In the genomic region with DNA sequence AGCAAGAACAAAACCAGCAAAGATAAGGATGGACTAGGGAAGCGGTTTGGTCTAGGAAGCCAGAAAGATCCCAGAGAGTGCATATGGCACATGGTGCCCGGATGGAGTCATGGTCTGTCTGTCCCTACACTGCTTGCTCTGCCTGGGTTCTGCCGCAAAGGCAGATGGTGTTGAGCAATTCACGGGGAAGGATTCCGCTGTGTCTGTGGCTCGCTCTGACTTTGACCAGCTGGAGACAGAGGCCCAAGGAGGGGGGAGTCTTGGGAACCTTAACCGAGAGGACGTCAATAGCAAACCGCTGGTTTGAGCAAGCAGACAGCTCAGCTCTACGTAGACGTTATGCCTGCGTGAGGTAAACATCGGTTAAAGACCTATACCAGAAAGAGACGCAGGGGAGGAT, we compare ENCODE assay signal across 17 mouse cellular contexts.
A peak's percentile ranks its signal among the peaks of the same experiment; 100 is the strongest.
DNase-seq lines count a peak whose midpoint lies in the region; ATAC-seq and TF ChIP-seq lines count a peak whose summit lies in the region.
"Had no signal": no experiment of that assay in that cellular context is flagged by ENCODE, and none has a peak within 500 bp of the region (broad histone marks: within the 10 kb centered on the region; RNA-seq: fewer than 3 reads in every experiment).

No protein-coding gene starts in this region.

- H3K4me3 ChIP-seq in kidney, postnatal 0 days (replicated peaks; ENCODE audit: low read depth, low read length), result no peak overlapping the region
- no peak overlapping the region for H3K4me3 ChIP-seq in kidney, embryonic 14.5 days (ENCODE audit: low read length)
- no peak overlapping the region for H3K4me3 ChIP-seq in lung, embryonic 16.5 days (ENCODE audit: low read length)
- no peak overlapping the region for H3K4me3 ChIP-seq in stomach, embryonic 14.5 days (ENCODE audit: low read depth, low read length)
- H3K4me3 ChIP-seq: kidney, embryonic 15.5 days; limb, embryonic 10.5 days; liver, embryonic 13.5 days; megakaryocyte, embryonic 14.5 days; neural tube, embryonic 12.5 days had no signal

- H3K4me1 ChIP-seq in kidney, postnatal 0 days (replicated peaks; ENCODE audit: insufficient read depth, low read length), result no peaks in the 10 kb centered on the region
- no peaks in the 10 kb centered on the region for H3K4me1 ChIP-seq in kidney, embryonic 14.5 days (ENCODE audit: control insufficient read depth, insufficient read depth, low read length)
- no peaks in the 10 kb centered on the region; the same call in 1 of the 2 replicates for H3K4me1 ChIP-seq in lung, embryonic 16.5 days (replicated peaks; ENCODE audit: control insufficient read depth, insufficient read depth, low read length)
- peaks cover 9% of the 10 kb centered on the region for H3K4me1 ChIP-seq in stomach, embryonic 14.5 days (ENCODE audit: control insufficient read depth, insufficient read depth, low read length)
- H3K4me1 ChIP-seq: liver, embryonic 13.5 days; megakaryocyte, embryonic 14.5 days had no signal

- TF ChIP-seq CTCF in kidney, postnatal 0 days (IDR thresholded peaks at IDR 0.05; ENCODE audit: low read depth), result no peak

- H3K27me3 ChIP-seq in kidney, postnatal 0 days (ENCODE audit: insufficient read depth, low read length), result no peaks in the 10 kb centered on the region
- no peaks in the 10 kb centered on the region for H3K27me3 ChIP-seq in kidney, embryonic 14.5 days (ENCODE audit: control insufficient read depth, insufficient read depth, low read length)
- H3K27me3 ChIP-seq in lung, embryonic 16.5 days (ENCODE audit: control insufficient read depth, insufficient read depth, low read depth, low read length), result no peaks in the 10 kb centered on the region
- H3K27me3 ChIP-seq in stomach, embryonic 14.5 days (ENCODE audit: control insufficient read depth, insufficient read depth, low read length), result no peaks in the 10 kb centered on the region
- H3K27me3 ChIP-seq: kidney, embryonic 15.5 days; liver, embryonic 13.5 days; neural tube, embryonic 12.5 days had no signal

- no peaks in the 10 kb centered on the region for H3K36me3 ChIP-seq in kidney, postnatal 0 days (ENCODE audit: insufficient read depth, low read length)
- H3K36me3 ChIP-seq in kidney, embryonic 14.5 days (ENCODE audit: control insufficient read depth, insufficient read depth, low read length), result no peaks in the 10 kb centered on the region
- no peaks in the 10 kb centered on the region for H3K36me3 ChIP-seq in lung, embryonic 16.5 days (ENCODE audit: control insufficient read depth, insufficient read depth, low read length)
- H3K36me3 ChIP-seq in stomach, embryonic 14.5 days (ENCODE audit: control insufficient read depth, insufficient read depth, low read length), result no peaks in the 10 kb centered on the region
- H3K36me3 ChIP-seq: kidney, embryonic 15.5 days; limb, embryonic 10.5 days; liver, embryonic 13.5 days; neural tube, embryonic 12.5 days had no signal

- H3K27ac ChIP-seq in kidney, postnatal 0 days, result no peak overlapping the region
- H3K27ac ChIP-seq in kidney, embryonic 14.5 days (ENCODE audit: low read depth, low read length), result no peak overlapping the region
- no peak overlapping the region for H3K27ac ChIP-seq in lung, embryonic 16.5 days (ENCODE audit: low read length)
- H3K27ac ChIP-seq in stomach, embryonic 14.5 days (ENCODE audit: low read length), result peak overlapping the region; percentile 63
- H3K27ac ChIP-seq: kidney, embryonic 15.5 days; limb, embryonic 10.5 days; liver, embryonic 13.5 days; neural tube, embryonic 12.5 days had no signal

- no peak overlapping the region for H3K4me2 ChIP-seq in kidney, postnatal 0 days (ENCODE audit: low read length)
- H3K4me2 ChIP-seq in kidney, embryonic 14.5 days (replicated peaks; ENCODE audit: low read depth, low read length), result no peak overlapping the region
- no peak overlapping the region for H3K4me2 ChIP-seq in lung, embryonic 16.5 days (ENCODE audit: low read depth, low read length)
- H3K4me2 ChIP-seq in stomach, embryonic 14.5 days (replicated peaks; ENCODE audit: low read depth, low read length), result no peak overlapping the region
- H3K4me2 ChIP-seq: kidney, embryonic 15.5 days; liver, embryonic 13.5 days; neural tube, embryonic 12.5 days had no signal

- peak; percentile 44 for DNase-seq in kidney, postnatal 0 days (ENCODE audit: low spot score)
- DNase-seq in right cerebral cortex, adult 18-20 months, result peak; percentile 10
- no peak for DNase-seq in right cerebral cortex, postnatal 4 days
- DNase-seq in spleen, postnatal 36 days (ENCODE audit: low spot score in 2 of 2), result no peak
- DNase-seq in Muller cell, postnatal 12 days (ENCODE audit: inconsistent ontology term), result no peak
- DNase-seq: cerebellum, adult 9-11 months; liver, embryonic 13.5 days; thymus, adult 18-20 months had no signal

- H3K9ac ChIP-seq in kidney, postnatal 0 days (ENCODE audit: low read depth, low read length), result no peak overlapping the region
- no peak overlapping the region for H3K9ac ChIP-seq in kidney, embryonic 14.5 days (ENCODE audit: low read depth, low read length)
- H3K9ac ChIP-seq in lung, embryonic 16.5 days (ENCODE audit: low read length), result no peak overlapping the region
- H3K9ac ChIP-seq in stomach, embryonic 14.5 days (replicated peaks; ENCODE audit: low read depth, low read length), result no peak overlapping the region
- H3K9ac ChIP-seq: kidney, embryonic 15.5 days; liver, embryonic 13.5 days; neural tube, embryonic 12.5 days had no signal

- no peaks in the 10 kb centered on the region for H3K9me3 ChIP-seq in kidney, postnatal 0 days (replicated peaks; ENCODE audit: low read length)
- no peaks in the 10 kb centered on the region for H3K9me3 ChIP-seq in kidney, embryonic 14.5 days (ENCODE audit: control insufficient read depth, low read length)
- no peaks in the 10 kb centered on the region for H3K9me3 ChIP-seq in lung, embryonic 16.5 days (ENCODE audit: control insufficient read depth, low read length)
- H3K9me3 ChIP-seq in stomach, embryonic 14.5 days (ENCODE audit: control insufficient read depth, low read depth, low read length), result no peaks in the 10 kb centered on the region
- H3K9me3 ChIP-seq: kidney, embryonic 15.5 days; limb, embryonic 10.5 days; liver, embryonic 13.5 days; neural tube, embryonic 12.5 days had no signal

- no peak for ATAC-seq in kidney, postnatal 0 days (replicated peaks; ENCODE audit: low FRiP score, low read depth)
- no peak for ATAC-seq in kidney, embryonic 14.5 days (ENCODE audit: low FRiP score, low TSS enrichment)
- peak; percentile 94 for ATAC-seq in lung, embryonic 16.5 days (ENCODE audit: low read depth)
- ATAC-seq in stomach, embryonic 14.5 days (ENCODE audit: insufficient number of reproducible peaks, insufficient read depth, low FRiP score, low read depth), result no peak
- ATAC-seq: forebrain, embryonic 14.5 days; hindbrain, embryonic 16.5 days had no signal

- 68% methylated on average over 14 of the region's 14 CpGs for WGBS in kidney, postnatal 0 days
- WGBS in kidney, embryonic 14.5 days, result 62% methylated on average over 14 of the region's 14 CpGs
- 53% methylated on average over 14 of the region's 14 CpGs for WGBS in lung, embryonic 16.5 days
- WGBS in stomach, embryonic 14.5 days, result 43% methylated on average over 14 of the region's 14 CpGs

Comparison
In these comparisons a context has a peak if more than half of its experiments do, and no peak if none do; other contexts are left out.
1. DNase-seq: peak in kidney, postnatal 0 days (single experiment) and right cerebral cortex, adult 18-20 months (single experiment); none in right cerebral cortex, postnatal 4 days (single experiment), spleen, postnatal 36 days (0 of 2) and Muller cell, postnatal 12 days (single experiment).